Mouse (Mus musculus) heart, embryonic 16.5 days (tissue): ENCODE measurements around the gene 1110004F10Rik. TPM values are rescaled to one million over a fixed set of nuclear protein-coding genes. Genes with fewer than 3 reads are reported as not detected.

Experiments used
- ATAC-seq: fragments of 200-750 bp; cut with Nextera tagmentation; replicated peaks from 2 replicates; pipeline ENCODE4 v1.8.0; 2017; ENCODE audit warnings: moderate number of reproducible peaks; ENCODE audit not compliant: insufficient read depth, low FRiP score; ENCODE audit errors: extremely low read depth
- H3K27ac ChIP-seq: fragments of 300-500 bp; sonication (generic); 2 replicates; pipeline ENCODE4 v1.5.1; 2014; ENCODE audit warnings: mild to moderate bottlenecking, low read length, control low read depth, moderate library complexity
- H3K27me3 ChIP-seq: fragments of 300-500 bp; sonication (generic); 2 replicates; pipeline ENCODE4 v1.6.1; 2014; ENCODE audit warnings: low read length, mixed read lengths; ENCODE audit not compliant: control insufficient read depth, insufficient read depth
- H3K36me3 ChIP-seq: fragments of 300-500 bp; sonication (generic); 2 replicates; pipeline ENCODE4 v1.6.1; 2014; ENCODE audit not compliant: control insufficient read depth, insufficient read depth
- H3K4me1 ChIP-seq: fragments of 300-500 bp; sonication (generic); 2 replicates; pipeline ENCODE4 v1.6.1; 2014; ENCODE audit warnings: low read length, mixed read lengths; ENCODE audit not compliant: control insufficient read depth, insufficient read depth
- H3K4me2 ChIP-seq: fragments of 300-500 bp; sonication (generic); 2 replicates; pipeline ENCODE4 v1.6.1; 2014; ENCODE audit warnings: low read depth, mild to moderate bottlenecking, control low read depth, low read length
- H3K4me3 ChIP-seq: fragments of 300-500 bp; sonication (generic); 2 replicates; pipeline ENCODE4 v1.5.1; 2014; ENCODE audit warnings: mild to moderate bottlenecking, control low read depth, low read length
- H3K9ac ChIP-seq: fragments of 300-500 bp; sonication (generic); 2 replicates; pipeline ENCODE4 v1.6.1; 2014; ENCODE audit warnings: low read length, control low read depth
- H3K9me3 ChIP-seq: fragments of 300-500 bp; sonication (generic); replicated peaks from 2 replicates; pipeline ENCODE4 v1.6.1; 2016; ENCODE audit warnings: low read length; ENCODE audit not compliant: control insufficient read depth
- WGBS: fragments of 180-500 bp; shearing (Covaris S2); extraction: QIAGEN DNeasy Blood & Tissue Kit; methylation state at CpG from one replicate; pipeline ENCODE4 v1.1.7; 2014; 5-methylcytosine and 5-hydroxymethylcytosine counted together
- polyA plus RNA-seq: library from polyadenylated mRNA; unstranded; fragments of >200 nt; fragmentation: Nextera tagmentation; extraction: Ambion mirVana; gene quantifications from 2 replicates; pipeline ENCODE4 v1.2.1, GENCODE M21; 2015

1110004F10Rik gene
- polyA plus RNA-seq, 1 experiment from 2014 or later = 184 TPM

DNA sequence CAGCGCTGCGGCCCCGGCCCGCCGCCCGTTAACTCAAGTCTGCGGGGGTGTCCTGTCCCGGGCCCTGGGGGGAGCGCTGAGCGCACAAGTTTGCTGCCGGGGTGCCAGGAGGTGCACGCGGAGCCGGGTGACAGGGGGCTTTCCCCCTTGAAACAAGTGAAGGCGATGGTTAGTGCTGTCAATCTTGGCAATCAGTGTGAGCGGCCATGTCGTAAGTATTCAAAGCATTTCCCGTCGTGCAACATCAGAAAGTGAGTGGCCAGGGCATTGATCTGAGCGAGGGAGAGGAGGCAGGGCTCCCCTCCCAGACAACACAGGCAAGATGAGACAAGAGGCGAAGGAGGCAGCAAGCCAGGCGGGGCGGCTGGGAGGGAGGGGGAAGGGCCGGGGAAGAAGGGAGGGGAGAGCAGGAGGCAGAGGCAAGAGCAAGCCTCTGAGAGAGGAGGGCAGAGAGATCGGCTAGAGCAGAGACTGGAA lies 4.9 kb upstream of the 1110004F10Rik start:
- Histone ChIP-seq H3K4me2 (peak overlapping the region; percentile 84), H3K4me3 (peak overlapping the region; percentile 81), H3K27me3 (peaks cover 24% of the 10 kb centered on the region), H3K36me3 (no peaks in the 10 kb centered on the region), H3K4me1 (peaks cover 17% of the 10 kb centered on the region), H3K9me3 (no peaks in the 10 kb centered on the region), H3K27ac (peak overlapping the region; percentile 97), H3K9ac (peak overlapping the region; percentile 75)
- ATAC-seq = peak; percentile 43
- under 1% methylated on average over 25 of the region's 25 CpGs for WGBS

DNA sequence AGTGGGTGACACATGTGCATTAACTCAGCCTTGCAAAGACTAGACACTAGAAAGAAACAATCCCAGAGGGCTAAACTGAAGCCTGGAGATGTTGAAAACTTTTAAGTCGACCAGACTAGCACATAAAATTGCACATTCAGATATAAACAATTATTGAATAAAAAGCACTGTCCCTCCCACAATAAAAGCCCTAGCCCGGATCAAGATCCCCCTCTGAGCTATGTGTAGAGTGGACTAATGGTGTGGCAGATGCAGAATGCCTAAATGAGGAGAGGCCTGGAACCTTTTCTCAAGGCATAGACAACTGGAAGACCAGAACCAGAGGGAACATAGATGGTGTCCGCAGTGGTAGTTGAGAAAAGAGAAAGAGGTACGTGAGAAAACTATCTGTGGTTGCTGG lies 3.7 kb upstream of the 1110004F10Rik start:
- 75% methylated on average over 4 of the region's 4 CpGs for WGBS
- no peak for ATAC-seq
- no peak overlapping the region for H3K4me2 ChIP-seq

DNA sequence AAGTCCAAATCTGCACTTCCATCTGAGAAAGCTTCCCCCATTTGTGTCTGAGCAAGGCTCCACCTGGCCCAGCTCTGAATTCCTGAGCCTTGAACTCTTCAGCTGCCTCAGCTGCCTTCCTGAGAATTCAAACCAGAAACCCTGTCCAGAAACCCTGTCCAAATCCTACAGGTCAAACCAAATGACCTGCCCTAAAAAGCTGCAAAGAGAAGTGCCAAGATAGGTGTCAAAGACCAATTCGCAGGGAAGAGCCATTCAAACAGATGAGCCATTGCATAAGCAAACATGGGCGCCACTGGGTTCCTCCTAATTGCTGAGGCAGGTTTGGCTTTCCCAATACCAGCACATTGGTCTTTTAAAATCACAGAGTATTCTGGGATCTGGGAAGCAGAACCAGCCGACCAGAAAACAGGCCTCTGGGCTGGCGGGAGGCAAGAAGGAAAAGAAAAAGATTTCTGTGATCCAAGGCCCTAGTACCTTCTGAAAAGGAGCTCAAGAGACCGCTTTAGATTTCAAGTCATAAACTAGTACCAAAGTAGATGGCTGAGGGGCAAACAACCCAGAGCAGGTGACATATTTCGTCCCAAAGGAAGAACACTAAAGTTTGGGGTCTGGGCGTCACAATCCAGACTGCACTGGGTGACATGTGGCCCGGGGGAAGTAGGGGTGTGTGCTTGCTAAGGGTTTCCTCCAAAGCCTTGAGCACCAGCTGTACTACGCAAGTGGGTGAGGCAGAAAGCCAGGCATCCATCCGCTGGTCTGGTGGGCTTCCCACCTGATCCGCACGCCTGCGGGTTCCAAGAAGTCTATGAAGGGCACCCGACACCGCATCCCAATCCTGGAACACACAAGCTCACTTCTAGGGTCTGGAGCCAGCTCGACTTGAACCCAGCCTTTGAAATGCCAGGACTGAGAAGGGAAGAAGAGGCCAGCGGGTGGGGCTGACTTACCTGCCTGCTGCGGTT lies 2.3 kb upstream of the 1110004F10Rik start:
- peaks cover 24% of the 10 kb centered on the region for H3K27me3 ChIP-seq
- 69% methylated on average over 18 of the region's 18 CpGs for WGBS
- no peak for ATAC-seq
- H3K4me2 ChIP-seq = no peak overlapping the region
- H3K4me1 ChIP-seq = peaks cover 11% of the 10 kb centered on the region
- H3K36me3 ChIP-seq = no peaks in the 10 kb centered on the region
- no peak overlapping the region for H3K4me3 ChIP-seq
- H3K9ac ChIP-seq = no peak overlapping the region
- no peaks in the 10 kb centered on the region for H3K9me3 ChIP-seq
- H3K27ac ChIP-seq = no peak overlapping the region

More for the DNA sequence above, 3.7 kb upstream of the 1110004F10Rik start:
- no peak overlapping the region for H3K9ac ChIP-seq
- H3K4me1 ChIP-seq = peaks cover 13% of the 10 kb centered on the region
- no peak overlapping the region for H3K27ac ChIP-seq
- H3K4me3 ChIP-seq = no peak overlapping the region
- no peaks in the 10 kb centered on the region for H3K9me3 ChIP-seq
- no peaks in the 10 kb centered on the region for H3K36me3 ChIP-seq
- peaks cover 24% of the 10 kb centered on the region for H3K27me3 ChIP-seq

DNA sequence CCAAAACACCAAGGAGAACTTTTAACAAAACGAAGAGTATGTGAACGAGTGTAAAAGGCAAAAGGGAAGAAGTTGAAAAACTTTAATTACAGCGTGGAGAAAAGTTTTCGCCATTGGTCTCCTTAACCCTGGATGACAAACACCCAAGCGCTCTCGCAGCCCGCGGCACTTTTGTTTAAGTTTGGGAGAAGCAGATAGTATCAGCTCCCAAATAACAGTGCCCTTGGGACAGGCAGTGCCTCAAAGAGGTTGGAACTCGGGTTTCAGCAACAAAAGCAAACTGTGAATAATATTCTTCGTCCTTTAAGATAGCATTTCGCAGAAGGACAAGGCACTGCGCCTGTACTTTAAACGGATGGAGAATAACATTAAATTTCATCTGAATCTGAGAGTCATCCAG lies 1.2 kb upstream of the 1110004F10Rik start:
- Histone ChIP-seq H3K27me3 (peaks cover 24% of the 10 kb centered on the region), H3K4me1 (peaks cover 11% of the 10 kb centered on the region), H3K9me3 (no peaks in the 10 kb centered on the region), H3K36me3 (no peaks in the 10 kb centered on the region), H3K4me3 (peak overlapping the region; percentile 58), H3K4me2 (peak overlapping the region; percentile 98), H3K27ac (no peak overlapping the region), H3K9ac (peak overlapping the region; percentile 45)
- 6% methylated on average over 13 of the region's 13 CpGs for WGBS
- ATAC-seq = no peak

DNA sequence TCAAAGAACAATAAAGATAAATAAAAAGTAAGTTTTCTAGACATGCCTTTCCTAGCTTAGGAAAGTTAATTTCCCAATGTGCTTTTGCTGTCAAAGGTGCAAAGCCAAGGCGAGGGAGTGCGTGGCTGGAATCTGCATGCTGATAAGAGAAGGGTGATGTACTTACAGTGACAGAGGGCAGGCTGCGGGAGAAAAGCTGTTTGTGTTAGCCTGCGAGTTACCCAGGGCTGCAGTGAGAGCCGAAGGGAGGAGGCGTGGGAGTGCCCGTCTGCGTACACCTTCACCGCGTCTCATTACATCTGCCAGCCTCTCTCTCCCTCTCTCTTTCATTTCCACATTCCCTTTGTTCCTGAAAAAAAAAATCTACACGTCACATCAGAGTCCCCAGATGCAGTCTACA lies 686 bp upstream of the 1110004F10Rik start, which contains the start of gene Sox6:
TSS of gene Sox6 (minus strand) at position 286 of the 400 bp plus-strand sequence.
- Histone ChIP-seq H3K9me3 (no peaks in the 10 kb centered on the region), H3K4me3 (peak within 1 kb of the TSS; percentile 58), H3K27me3 (peaks cover 24% of the 10 kb centered on the region), H3K27ac (no peak within 1 kb of the TSS), H3K9ac (peak within 1 kb of the TSS; percentile 66), H3K4me1 (peaks cover 11% of the 10 kb centered on the region), H3K36me3 (no peaks in the 10 kb centered on the region), H3K4me2 (peak within 1 kb of the TSS; percentile 98)
- no peak for ATAC-seq
- WGBS = 3% methylated on average over 11 of the region's 11 CpGs

DNA sequence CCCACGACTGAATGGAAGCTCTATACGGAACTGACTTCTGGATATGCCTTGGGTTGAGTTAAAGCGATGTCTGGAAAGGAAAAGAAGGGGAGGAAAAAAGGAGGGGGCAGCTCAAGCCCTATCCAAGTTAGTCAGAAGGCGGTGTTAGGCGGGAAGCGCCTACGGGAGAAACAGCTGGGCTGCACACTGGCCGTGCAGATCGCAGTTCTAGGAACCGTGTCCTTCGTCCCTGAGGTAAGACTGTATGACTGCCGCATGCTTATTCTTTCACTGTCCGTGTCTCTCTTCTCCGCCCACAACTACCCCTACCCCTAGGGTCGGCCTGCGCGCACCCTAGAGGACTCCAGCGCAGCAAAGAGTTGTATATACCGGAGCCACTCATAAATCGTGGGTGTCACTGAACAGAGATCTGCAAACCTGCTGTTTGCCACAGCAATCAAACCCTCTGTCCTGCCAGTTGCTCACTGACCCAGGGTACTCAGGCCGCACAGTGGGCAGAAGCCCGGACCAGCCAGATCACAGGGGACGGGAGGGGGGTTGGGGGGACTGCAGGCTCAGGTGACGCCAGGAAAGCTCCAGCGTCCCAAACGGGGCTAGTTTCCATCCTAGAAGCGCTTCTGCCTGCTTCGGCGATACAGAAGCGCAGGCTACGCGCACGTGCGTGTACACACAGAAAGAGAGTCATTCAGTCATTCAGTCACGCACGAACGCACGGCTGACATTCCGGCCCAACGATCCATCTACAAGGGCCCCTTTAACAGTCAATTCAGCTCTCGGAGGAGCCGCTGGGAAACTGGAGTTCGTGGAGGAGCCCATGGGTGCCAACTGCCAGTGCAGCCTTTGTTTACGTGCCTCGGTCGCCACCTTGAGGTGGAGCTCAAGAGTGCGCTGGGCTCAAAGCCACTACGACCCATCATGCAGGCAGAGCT lies 605 bp downstream of the 1110004F10Rik start:
- under 1% methylated on average over 48 of the region's 48 CpGs for WGBS
- H3K27ac ChIP-seq = no peak overlapping the region
- H3K27me3 ChIP-seq = peaks cover 24% of the 10 kb centered on the region

DNA sequence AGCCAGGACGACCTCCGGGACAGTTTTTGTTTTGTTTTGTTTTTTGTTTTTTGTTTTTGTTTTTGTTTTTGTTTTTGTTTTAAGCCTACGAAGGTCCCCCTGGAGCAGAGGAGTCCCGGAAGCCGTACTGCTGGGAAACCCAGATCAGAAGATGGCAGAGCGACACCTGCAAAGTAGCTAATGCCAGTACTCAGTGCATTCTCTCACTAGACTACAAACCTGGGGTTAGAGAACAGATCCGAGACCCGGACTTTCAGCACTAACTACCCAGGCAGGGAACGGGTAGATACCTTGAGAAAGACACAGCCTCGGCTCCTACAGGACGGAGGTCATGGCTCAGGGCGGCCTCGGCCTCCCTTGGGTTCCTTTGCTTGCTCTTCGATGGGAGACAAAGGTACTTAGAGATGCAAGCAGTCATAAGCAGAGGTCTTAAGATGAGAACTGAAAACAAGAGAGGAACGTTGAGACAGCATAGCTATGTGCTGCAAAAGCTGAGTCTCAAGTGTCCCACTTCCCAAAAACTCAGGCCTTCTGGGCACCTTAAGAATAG lies 1.3 kb downstream of the 1110004F10Rik start:
- Histone ChIP-seq H3K9ac (0 out of 2 replicates have a peak overlapping the region, but pooled peaks have one; percentile 22), H3K4me2 (peak overlapping the region; percentile 98), H3K9me3 (no peaks in the 10 kb centered on the region), H3K4me1 (peaks cover 8% of the 10 kb centered on the region), H3K36me3 (no peaks in the 10 kb centered on the region), H3K27me3 (peaks cover 19% of the 10 kb centered on the region), H3K4me3 (peak overlapping the region; percentile 58), H3K27ac (no peak overlapping the region)
- ATAC-seq = no peak
- WGBS = 24% methylated on average over 15 of the region's 15 CpGs

More for the DNA sequence above, 605 bp downstream of the 1110004F10Rik start:
- Histone ChIP-seq H3K9me3 (no peaks in the 10 kb centered on the region), H3K4me1 (peaks cover 11% of the 10 kb centered on the region), H3K4me3 (peak overlapping the region; percentile 58), H3K9ac (peak overlapping the region; percentile 66), H3K36me3 (no peaks in the 10 kb centered on the region), H3K4me2 (peak overlapping the region; percentile 98)
- ATAC-seq = peak; percentile 85

DNA sequence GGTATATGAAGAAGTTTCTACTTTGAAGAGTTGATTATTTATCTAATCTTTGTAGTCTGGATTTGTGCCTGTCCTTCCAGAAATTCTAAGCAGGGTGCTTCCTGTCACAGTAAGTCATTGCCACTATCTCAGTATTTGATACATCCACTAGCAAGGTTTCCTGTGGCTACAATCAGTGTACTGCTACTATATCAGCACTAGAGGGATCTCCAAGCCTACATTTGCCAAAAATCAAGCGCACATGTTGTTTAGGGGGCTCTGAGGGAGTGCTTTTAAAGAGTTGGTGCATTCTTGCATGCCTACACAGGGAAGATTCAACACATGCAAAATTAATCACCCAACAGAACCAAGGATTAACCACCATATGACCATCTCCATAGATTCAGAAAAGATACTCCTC lies 21.5 kb downstream of the 1110004F10Rik start:
- no peaks in the 10 kb centered on the region for H3K36me3 ChIP-seq

More for the DNA sequence above, 21.5 kb downstream of the 1110004F10Rik start:
- no peak overlapping the region for H3K4me3 ChIP-seq
- H3K4me2 ChIP-seq = no peak overlapping the region
- WGBS = 21% methylated on average over 1 of the region's 1 CpGs
- no peaks in the 10 kb centered on the region for H3K27me3 ChIP-seq
- H3K9ac ChIP-seq = no peak overlapping the region
- no peaks in the 10 kb centered on the region for H3K4me1 ChIP-seq
- ATAC-seq = no peak
- H3K9me3 ChIP-seq = no peaks in the 10 kb centered on the region
- H3K27ac ChIP-seq = no peak overlapping the region
